Mouse (Mus musculus) liver, embryonic 11.5 days (tissue): ENCODE results near the gene Selenon. TPM values are rescaled to one million over a fixed set of nuclear protein-coding genes. Genes with fewer than 3 reads are reported as not detected.
"Not testable (repeated sequence)": the region's sequence is repeated elsewhere in the genome, so short reads cannot be mapped to it uniquely, and the experiment has no call there.

Experiments used
- ATAC-seq: fragments of 200-750 bp; cut with Nextera tagmentation; replicated peaks from 2 replicates; pipeline ENCODE4 v1.8.0; 2017; ENCODE audit warnings: moderate number of reproducible peaks, mild to moderate bottlenecking, moderate TSS enrichment, moderate library complexity; ENCODE audit not compliant: low FRiP score
- DNase-seq: peaks from one replicate; pipeline ENCODE4 v3.0.0-alpha.2; 2017; ENCODE audit warnings: low spot score
- H3K27ac ChIP-seq: fragments of 300-500 bp; sonication (generic); 2 replicates; pipeline ENCODE4 v1.5.1; 2014; ENCODE audit warnings: mild to moderate bottlenecking, low read depth, low read length, control low read depth
- H3K27me3 ChIP-seq: fragments of 300-500 bp; sonication (generic); replicated peaks from 2 replicates; pipeline ENCODE4 v1.6.1; 2014; ENCODE audit warnings: low read length, mixed read lengths; ENCODE audit not compliant: control insufficient read depth, insufficient read depth
- H3K36me3 ChIP-seq: fragments of 300-500 bp; sonication (generic); 2 replicates; pipeline ENCODE4 v1.6.1; 2014; ENCODE audit warnings: mild to moderate bottlenecking, low read length, moderate library complexity, mixed read lengths; ENCODE audit not compliant: control insufficient read depth, insufficient read depth
- H3K4me1 ChIP-seq: fragments of 300-500 bp; sonication (generic); replicated peaks from 2 replicates; pipeline ENCODE4 v1.6.1; 2014; ENCODE audit warnings: low read length, mixed read lengths; ENCODE audit not compliant: control insufficient read depth, insufficient read depth
- H3K4me2 ChIP-seq: fragments of 300-500 bp; sonication (generic); 2 replicates; pipeline ENCODE4 v1.6.1; 2014; ENCODE audit warnings: mild to moderate bottlenecking, control low read depth, moderate library complexity
- H3K4me3 ChIP-seq: fragments of 300-500 bp; sonication (generic); 2 replicates; pipeline ENCODE4 v1.5.1; 2014; ENCODE audit warnings: low read depth, low read length, control low read depth
- H3K9ac ChIP-seq: fragments of 300-500 bp; sonication (generic); 2 replicates; pipeline ENCODE4 v1.6.1; 2014; ENCODE audit warnings: low read depth, low read length, control low read depth
- H3K9me3 ChIP-seq: fragments of 300-500 bp; sonication (generic); 2 replicates; pipeline ENCODE4 v1.6.1; 2016; ENCODE audit warnings: low read length, inconsistent platforms, mixed read lengths; ENCODE audit not compliant: control insufficient read depth
- whole genome bisulfite sequencing: fragments of 180-500 bp; shearing (Covaris S2); extraction: QIAGEN DNeasy Blood & Tissue Kit; methylation state at CpG from one replicate; pipeline ENCODE4 v1.1.7; 2014; 5-methylcytosine and 5-hydroxymethylcytosine counted together
- polyA plus RNA-seq: library from polyadenylated mRNA; unstranded; fragments of >200 nt; fragmentation: Nextera tagmentation; extraction: Ambion mirVana; gene quantifications from 2 replicates; pipeline ENCODE4 v1.2.1, GENCODE M21; 2014

Selenon gene
- polyA plus RNA-seq, 1 experiment from 2014 or later: 13.1 TPM

- Histone ChIP-seq H3K4me1 (peaks cover 47% of the 10 kb centered on the region), H3K4me2 (peak overlapping the region; percentile 92), H3K9me3 (no peaks in the 10 kb centered on the region), H3K27me3 (no peaks in the 10 kb centered on the region), H3K4me3 (no peak overlapping the region), H3K9ac (no peak overlapping the region), H3K36me3 (no peaks in the 10 kb centered on the region), H3K27ac (no peak overlapping the region)
- 67% methylated on average over 12 of the region's 12 CpGs for WGBS
- ATAC-seq: no peak
- no peak for DNase-seq
These were observed 53.8 kb downstream of the Selenon start for GRCm38 (mm10) chr4:134497986-134498731.

- Histone ChIP-seq H3K4me1 (peaks cover 47% of the 10 kb centered on the region), H3K27ac (peak overlapping the region; percentile 78)
These were observed 54.7 kb downstream of the Selenon start for GRCm38 (mm10) chr4:134497223-134497622.

GRCm38 (mm10) chr4:134496595-134497210, 55.3 kb downstream of the Selenon start, which contains the start of gene Paqr7:
Gene Paqr7 (plus strand): TSS chr4:134496697.
- ATAC-seq: peak; percentile 87
- Histone ChIP-seq H3K27me3 (no peaks in the 10 kb centered on the region), H3K36me3 (no peaks in the 10 kb centered on the region), H3K9me3 (no peaks in the 10 kb centered on the region), H3K27ac (peak within 1 kb of the TSS; percentile 78), H3K4me2 (peak within 1 kb of the TSS; percentile 92), H3K9ac (peak within 1 kb of the TSS; percentile 59), H3K4me1 (peaks cover 45% of the 10 kb centered on the region), H3K4me3 (peak within 1 kb of the TSS; percentile 51)
- 2% methylated on average over 35 of the region's 35 CpGs for WGBS
- DNase-seq: peak; percentile 83

More at GRCm38 (mm10) chr4:134497223-134497622, 54.7 kb downstream of the Selenon start:
- Histone ChIP-seq H3K4me3 (peak overlapping the region; percentile 51), H3K27me3 (no peaks in the 10 kb centered on the region), H3K4me2 (peak overlapping the region; percentile 92), H3K36me3 (no peaks in the 10 kb centered on the region), H3K9me3 (no peaks in the 10 kb centered on the region), H3K9ac (peak overlapping the region; percentile 59)
- DNase-seq (no peak), ATAC-seq (peak; percentile 30; the same call in 1 of the 2 replicates)
- WGBS: 8% methylated on average over 6 of the region's 6 CpGs

- H3K36me3 ChIP-seq: no peaks in the 10 kb centered on the region
- H3K27ac ChIP-seq: no peak overlapping the region
- ATAC-seq (no peak), DNase-seq (no peak)
- no peak overlapping the region; the same call in 1 of the 2 replicates for H3K4me2 ChIP-seq
- no peak overlapping the region for H3K4me3 ChIP-seq
- H3K9ac ChIP-seq: no peak overlapping the region
- no peaks in the 10 kb centered on the region; the same call in 1 of the 2 replicates for H3K9me3 ChIP-seq
- peaks cover 45% of the 10 kb centered on the region for H3K4me1 ChIP-seq
- H3K27me3 ChIP-seq: no peaks in the 10 kb centered on the region
- 74% methylated on average over 5 of the region's 5 CpGs for WGBS
These were observed 56.4 kb downstream of the Selenon start for GRCm38 (mm10) chr4:134495546-134495923.

GRCm38 (mm10) chr4:134494780-134495545, 57.0 kb downstream of the Selenon start:
- peak overlapping the region; percentile 55; the same call in 1 of the 2 replicates for H3K27ac ChIP-seq
- no peaks in the 10 kb centered on the region for H3K27me3 ChIP-seq
- H3K4me2 ChIP-seq: peak overlapping the region; percentile 39
- H3K9me3 ChIP-seq: no peaks in the 10 kb centered on the region; the same call in 1 of the 2 replicates
- H3K9ac ChIP-seq: no peak overlapping the region
- H3K4me1 ChIP-seq: peaks cover 45% of the 10 kb centered on the region
- DNase-seq (no peak), ATAC-seq (peak; percentile 43; the same call in 1 of the 2 replicates)
- no peaks in the 10 kb centered on the region for H3K36me3 ChIP-seq
- WGBS: 39% methylated on average over 16 of the region's 16 CpGs
- no peak overlapping the region for H3K4me3 ChIP-seq

- not testable (repeated sequence) for H3K4me2 ChIP-seq, H3K36me3 ChIP-seq, H3K4me3 ChIP-seq, ATAC-seq, H3K27me3 ChIP-seq, H3K9ac ChIP-seq, H3K9me3 ChIP-seq, DNase-seq
- Histone ChIP-seq H3K27ac (0 out of 2 replicates have a peak overlapping the region, but pooled peaks have one; percentile 55), H3K4me1 (peaks cover 42% of the 10 kb centered on the region)
- 83% methylated on average over 6 of the region's 6 CpGs for WGBS
These were observed 57.8 kb downstream of the Selenon start for GRCm38 (mm10) chr4:134494161-134494560.

GRCm38 (mm10) chr4:134491716-134492115, 60.2 kb downstream of the Selenon start:
- no peak overlapping the region for H3K9ac ChIP-seq
- 76% methylated on average over 6 of the region's 6 CpGs for WGBS
- H3K4me1 ChIP-seq: peaks cover 25% of the 10 kb centered on the region

GRCm38 (mm10) chr4:134489986-134490665, 61.8 kb downstream of the Selenon start:
- no peaks in the 10 kb centered on the region; the same call in 1 of the 2 replicates for H3K9me3 ChIP-seq
- H3K36me3 ChIP-seq: no peaks in the 10 kb centered on the region
- peaks cover 9% of the 10 kb centered on the region for H3K4me1 ChIP-seq
- 54% methylated on average over 11 of the region's 11 CpGs for WGBS
- H3K27ac ChIP-seq: no peak overlapping the region
- ATAC-seq (no peak), DNase-seq (no peak)
- no peaks in the 10 kb centered on the region for H3K27me3 ChIP-seq
- no peak overlapping the region for H3K4me3 ChIP-seq
- H3K9ac ChIP-seq: no peak overlapping the region
- no peak overlapping the region for H3K4me2 ChIP-seq

More at GRCm38 (mm10) chr4:134491716-134492115, 60.2 kb downstream of the Selenon start:
- Histone ChIP-seq H3K4me2 (no peak overlapping the region), H3K27ac (no peak overlapping the region), H3K4me3 (no peak overlapping the region), H3K27me3 (no peaks in the 10 kb centered on the region), H3K9me3 (no peaks in the 10 kb centered on the region; the same call in 1 of the 2 replicates), H3K36me3 (no peaks in the 10 kb centered on the region)
- no peak for ATAC-seq
- no peak for DNase-seq
